ENCODE assay signal across 8 mouse cellular contexts in genomic region chr6:42324067-42324481, GRCm38 (mm10). TPM values are rescaled to one million over a fixed set of nuclear protein-coding genes. Genes with fewer than 3 reads are reported as not detected.
DNase-seq lines count a peak whose midpoint lies in the region; ATAC-seq and TF ChIP-seq lines count a peak whose summit lies in the region.

No protein-coding gene starts in this region.

- peak overlapping the region; percentile 50; the same call in 1 of the 2 replicates for H3K9ac ChIP-seq in heart, embryonic 11.5 days (ENCODE audit: low read depth, low read length)
- peak overlapping the region; percentile 85 for H3K9ac ChIP-seq in neural tube, embryonic 12.5 days

- no peaks in the 10 kb centered on the region for H3K36me3 ChIP-seq in thymus, adult 2 months (ENCODE audit: control insufficient read depth, insufficient read depth, low read length)
- no peaks in the 10 kb centered on the region for H3K36me3 ChIP-seq in heart, embryonic 11.5 days (ENCODE audit: control insufficient read depth, insufficient read depth, low read length)
- no peaks in the 10 kb centered on the region for H3K36me3 ChIP-seq in limb, embryonic 10.5 days
- H3K36me3 ChIP-seq in neural tube, embryonic 12.5 days = peaks cover 11% of the 10 kb centered on the region; the same call in 1 of the 2 replicates

- H3K9me3 ChIP-seq in heart, embryonic 11.5 days (replicated peaks; ENCODE audit: control insufficient read depth, low read length) = no peaks in the 10 kb centered on the region
- no peaks in the 10 kb centered on the region for H3K9me3 ChIP-seq in limb, embryonic 10.5 days (replicated peaks)
- no peaks in the 10 kb centered on the region for H3K9me3 ChIP-seq in neural tube, embryonic 12.5 days

- no peak for TF ChIP-seq POLR2A in thymus, adult 2 months (IDR thresholded peaks at IDR 0.05; ENCODE audit: control insufficient read depth, extremely low read depth, insufficient read depth, low read length, poor library complexity)

- no peak; the same call in 1 of the 2 replicates for ATAC-seq in heart, embryonic 11.5 days (replicated peaks; ENCODE audit: insufficient number of reproducible peaks, low FRiP score, low TSS enrichment)
- peak; percentile 76 for ATAC-seq in neural tube, embryonic 12.5 days (ENCODE audit: low FRiP score, low read depth)

- H3K4me2 ChIP-seq in heart, embryonic 11.5 days = peak overlapping the region; percentile 98
- peak overlapping the region; percentile 87 for H3K4me2 ChIP-seq in neural tube, embryonic 12.5 days (replicated peaks)

- no peak overlapping the region for H3K27ac ChIP-seq in thymus, adult 2 months (ENCODE audit: control insufficient read depth, insufficient read depth, low read length)
- no peak overlapping the region for H3K27ac ChIP-seq in heart, embryonic 11.5 days (ENCODE audit: low read depth, low read length)
- H3K27ac ChIP-seq in limb, embryonic 10.5 days = peak overlapping the region; percentile 80
- H3K27ac ChIP-seq in neural tube, embryonic 12.5 days = peak overlapping the region; percentile 87

- peak; percentile 7 to 10 for DNase-seq in adrenal gland, postnatal 36 days
- DNase-seq in adrenal gland, adult 2 months = no peak
- no peak for DNase-seq in thymus, adult 2 months
- no peak for DNase-seq in thymus, postnatal 36 days
- DNase-seq in limb, embryonic 10.5 days (ENCODE audit: low spot score) = peak; percentile 68
- DNase-seq in spleen, postnatal 4 days (ENCODE audit: low spot score in 2 of 2) = no peak

- H3K4me1 ChIP-seq in thymus, adult 2 months (replicated peaks; ENCODE audit: control insufficient read depth, insufficient read depth, low read length) = peaks cover 12% of the 10 kb centered on the region
- peaks cover 10% of the 10 kb centered on the region for H3K4me1 ChIP-seq in heart, embryonic 11.5 days (ENCODE audit: control insufficient read depth, insufficient read depth, low read length)
- peaks cover 19% of the 10 kb centered on the region for H3K4me1 ChIP-seq in limb, embryonic 10.5 days
- H3K4me1 ChIP-seq in neural tube, embryonic 12.5 days = peaks cover 6% of the 10 kb centered on the region; the same call in 1 of the 2 replicates

- peak overlapping the region; percentile 74 for H3K4me3 ChIP-seq in thymus, adult 2 months (ENCODE audit: control insufficient read depth, insufficient read depth, low read length)
- peak overlapping the region; percentile 64 for H3K4me3 ChIP-seq in heart, embryonic 11.5 days (ENCODE audit: low read depth, low read length)
- H3K4me3 ChIP-seq in limb, embryonic 10.5 days = peak overlapping the region; percentile 80
- H3K4me3 ChIP-seq in neural tube, embryonic 12.5 days = peak overlapping the region; percentile 76

- peaks cover 15% of the 10 kb centered on the region for H3K27me3 ChIP-seq in thymus, adult 2 months (ENCODE audit: control insufficient read depth, insufficient read depth, low read length)
- H3K27me3 ChIP-seq in heart, embryonic 11.5 days (ENCODE audit: control insufficient read depth, insufficient read depth, low read length) = peaks cover 43% of the 10 kb centered on the region
- H3K27me3 ChIP-seq in limb, embryonic 10.5 days (ENCODE audit: low read depth, poor library complexity, severe bottlenecking) = peaks cover 41% of the 10 kb centered on the region
- H3K27me3 ChIP-seq in neural tube, embryonic 12.5 days (replicated peaks) = no peaks in the 10 kb centered on the region

- no peak for TF ChIP-seq CTCF in thymus, adult 2 months (IDR thresholded peaks at IDR 0.05; ENCODE audit: borderline replicate concordance, control insufficient read depth, extremely low read depth, insufficient read depth, low read length, poor library complexity)

- 2% methylated on average over 31 of the region's 32 CpGs for WGBS in thymus, adult 2 months
- WGBS in heart, embryonic 11.5 days (ENCODE audit: insufficient replicate concordance) = under 1% methylated on average over 18 of the region's 32 CpGs
- 1% methylated on average over 28 of the region's 32 CpGs for WGBS in limb, embryonic 10.5 days
- WGBS in neural tube, embryonic 12.5 days = 0% methylated on average over 23 of the region's 32 CpGs

RNA-seq across cellular contexts. Expression of gene Fam131b, which starts 0.4 kb away (rescaled TPM):
- under 1 TPM; 0.23 to 0.60 TPM for total RNA-seq in adrenal gland, postnatal 36 days (2021)
- under 1 TPM; 0.14 to 0.17 TPM for total RNA-seq in adrenal gland, adult 2 months (2021)
- polyA plus RNA-seq in adrenal gland, adult 2 months (2012; rRNA removed) = 0.04 and 0.11 TPM in 2 replicates
- 0.17 and 0.24 TPM in 2 replicates for polyA plus RNA-seq in thymus, adult 2 months (2012; rRNA removed)
- 0.23 and 0.25 TPM in 2 replicates for polyA plus RNA-seq in heart, embryonic 11.5 days (2014; fragmentation: Nextera tagmentation; extraction: Ambion mirVana)
- 0.44 and 0.65 TPM in 2 replicates for polyA plus RNA-seq in limb, embryonic 10.5 days (2016; fragmentation: Nextera tagmentation; extraction: Ambion mirVana)
- 6.4 and 6.5 TPM in 2 replicates for polyA plus RNA-seq in neural tube, embryonic 12.5 days (2016; fragmentation: Nextera tagmentation; extraction: Ambion mirVana)

RNA-seq across cellular contexts. Expression of gene Zyx, which starts 25.4 kb away (rescaled TPM):
- total RNA-seq in adrenal gland, postnatal 36 days (2021) = 100 to 1,000 TPM; 107 to 144 TPM
- 100 to 1,000 TPM in 1 of 2 experiments, 10 to 100 TPM in 1; 96.9 to 121 TPM for total RNA-seq in adrenal gland, adult 2 months (2021)
- 192 and 204 TPM in 2 replicates for polyA plus RNA-seq in adrenal gland, adult 2 months (2012; rRNA removed)
- 209 and 222 TPM in 2 replicates for polyA plus RNA-seq in thymus, adult 2 months (2012; rRNA removed)
- polyA plus RNA-seq in heart, embryonic 11.5 days (2014; fragmentation: Nextera tagmentation; extraction: Ambion mirVana) = 159 and 177 TPM in 2 replicates
- 115 and 126 TPM in 2 replicates for polyA plus RNA-seq in limb, embryonic 10.5 days (2016; fragmentation: Nextera tagmentation; extraction: Ambion mirVana)
- 71.4 and 77.5 TPM in 2 replicates for polyA plus RNA-seq in neural tube, embryonic 12.5 days (2016; fragmentation: Nextera tagmentation; extraction: Ambion mirVana)

RNA-seq across cellular contexts. Expression of gene Clcn1, which starts 37.6 kb away (rescaled TPM):
- under 1 TPM in 1 of 2 experiments, not detected in 1; 0.20 TPM for total RNA-seq in adrenal gland, postnatal 36 days (2021)
- under 1 TPM in 1 of 2 experiments, not detected in 1; 0.23 TPM for total RNA-seq in adrenal gland, adult 2 months (2021)
- polyA plus RNA-seq in adrenal gland, adult 2 months (2012; rRNA removed) = 0.06 and 0.08 TPM in 2 replicates
- polyA plus RNA-seq in thymus, adult 2 months (2012; rRNA removed) = 0.66 and 1.00 TPM in 2 replicates
- 0.55 and 0.82 TPM in 2 replicates for polyA plus RNA-seq in heart, embryonic 11.5 days (2014; fragmentation: Nextera tagmentation; extraction: Ambion mirVana)
- 0.59 and 0.64 TPM in 2 replicates for polyA plus RNA-seq in limb, embryonic 10.5 days (2016; fragmentation: Nextera tagmentation; extraction: Ambion mirVana)
- 1.5 and 1.9 TPM in 2 replicates for polyA plus RNA-seq in neural tube, embryonic 12.5 days (2016; fragmentation: Nextera tagmentation; extraction: Ambion mirVana)

RNA-seq across cellular contexts. Expression of gene Epha1, which starts 49.0 kb away (rescaled TPM):
- total RNA-seq in adrenal gland, postnatal 36 days (2021) = under 1 TPM; 0.46 to 0.49 TPM
- total RNA-seq in adrenal gland, adult 2 months (2021) = under 1 TPM; 0.23 to 0.86 TPM
- polyA plus RNA-seq in adrenal gland, adult 2 months (2012; rRNA removed) = 0.18 and 0.37 TPM in 2 replicates
- 3.6 and 4.7 TPM in 2 replicates for polyA plus RNA-seq in thymus, adult 2 months (2012; rRNA removed)
- polyA plus RNA-seq in heart, embryonic 11.5 days (2014; fragmentation: Nextera tagmentation; extraction: Ambion mirVana) = 1.7 and 2.3 TPM in 2 replicates
- 7.2 and 7.7 TPM in 2 replicates for polyA plus RNA-seq in limb, embryonic 10.5 days (2016; fragmentation: Nextera tagmentation; extraction: Ambion mirVana)
- polyA plus RNA-seq in neural tube, embryonic 12.5 days (2016; fragmentation: Nextera tagmentation; extraction: Ambion mirVana) = 0.96 and 1.3 TPM in 2 replicates

RNA-seq across cellular contexts. Expression of gene Casp2, which starts 59.3 kb away (rescaled TPM):
- total RNA-seq in adrenal gland, postnatal 36 days (2021) = 10 to 100 TPM; 17.8 to 20.6 TPM
- 10 to 100 TPM; 16.5 to 20.2 TPM for total RNA-seq in adrenal gland, adult 2 months (2021)
- 9.1 and 12.9 TPM in 2 replicates for polyA plus RNA-seq in adrenal gland, adult 2 months (2012; rRNA removed)
- 116 and 123 TPM in 2 replicates for polyA plus RNA-seq in thymus, adult 2 months (2012; rRNA removed)
- 34.4 and 34.7 TPM in 2 replicates for polyA plus RNA-seq in heart, embryonic 11.5 days (2014; fragmentation: Nextera tagmentation; extraction: Ambion mirVana)
- 77.0 and 91.8 TPM in 2 replicates for polyA plus RNA-seq in limb, embryonic 10.5 days (2016; fragmentation: Nextera tagmentation; extraction: Ambion mirVana)
- 57.2 and 58.8 TPM in 2 replicates for polyA plus RNA-seq in neural tube, embryonic 12.5 days (2016; fragmentation: Nextera tagmentation; extraction: Ambion mirVana)

Comparison
In these comparisons a context has a peak if more than half of its experiments do, and no peak if none do; other contexts are left out.
1. DNase-seq: peak in adrenal gland, postnatal 36 days (2 of 2) and limb, embryonic 10.5 days (single experiment); none in adrenal gland, adult 2 months (single experiment), thymus, adult 2 months (single experiment), thymus, postnatal 36 days (0 of 2) and spleen, postnatal 4 days (0 of 2).
2. H3K27ac ChIP-seq: peak in limb, embryonic 10.5 days (single experiment) and neural tube, embryonic 12.5 days (single experiment); none in thymus, adult 2 months (single experiment) and heart, embryonic 11.5 days (single experiment).
3. Peak in every context shown above with its lines, with median percentiles within 50 percentile points of each other: H3K4me3 ChIP-seq.